Mouse (Mus musculus): ENCODE data around the gene Crygs.

GRCm38 (mm10) chr16:22820731-22821130, 9.4 kb upstream of the Crygs start:
- TF ChIP-seq CTCF (IDR thresholded peaks at IDR 0.05; ENCODE audit: borderline replicate concordance, control insufficient read depth, extremely low read depth, insufficient read depth, low read length, poor library complexity) = no peak
- no peak for TF ChIP-seq POLR2A (IDR thresholded peaks at IDR 0.05; ENCODE audit: control insufficient read depth, extremely low read depth, insufficient read depth, low read length, poor library complexity)

All from thymus, adult 2 months (tissue).